Mouse (Mus musculus): ENCODE measurements around the gene Dusp14. TPM values are rescaled to one million over a fixed set of nuclear protein-coding genes. Genes with fewer than 3 reads are reported as not detected.

Gene Dusp14
- polyA plus RNA-seq, 1 experiment from 2014 or later, result 7.6 TPM

DNA sequence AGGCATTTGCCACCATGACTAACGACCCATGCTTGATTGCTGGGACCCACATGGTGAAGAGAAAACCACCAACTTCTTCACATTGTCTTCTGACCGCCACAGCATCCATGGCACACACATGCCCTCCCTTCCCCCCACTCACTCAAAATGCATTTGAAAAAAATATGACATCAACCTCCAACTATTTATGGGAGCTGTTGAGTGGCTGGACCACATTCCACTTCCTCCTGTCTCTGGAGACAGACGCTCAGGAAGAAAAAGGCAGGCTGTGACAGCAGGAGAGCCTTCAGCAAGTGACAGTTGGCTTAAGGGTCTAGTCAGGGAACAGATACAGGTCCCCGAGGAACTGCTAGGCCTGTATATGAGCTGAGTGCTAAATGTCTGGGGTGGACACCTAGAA is 10.8 kb upstream of the Dusp14 start:
- no peak for ATAC-seq (ENCODE audit: low FRiP score, low read depth)
- H3K4me1 ChIP-seq, result no peaks in the 10 kb centered on the region
- no peaks in the 10 kb centered on the region for H3K9me3 ChIP-seq
- no peak overlapping the region for H3K27ac ChIP-seq (replicated peaks)
- H3K4me2 ChIP-seq (replicated peaks), result no peak overlapping the region
- H3K27me3 ChIP-seq, result no peaks in the 10 kb centered on the region
- WGBS, result 89% methylated on average over 4 of the region's 4 CpGs
- peaks cover 26% of the 10 kb centered on the region for H3K36me3 ChIP-seq
- H3K4me3 ChIP-seq, result no peak overlapping the region
- H3K9ac ChIP-seq (replicated peaks), result no peak overlapping the region

DNA sequence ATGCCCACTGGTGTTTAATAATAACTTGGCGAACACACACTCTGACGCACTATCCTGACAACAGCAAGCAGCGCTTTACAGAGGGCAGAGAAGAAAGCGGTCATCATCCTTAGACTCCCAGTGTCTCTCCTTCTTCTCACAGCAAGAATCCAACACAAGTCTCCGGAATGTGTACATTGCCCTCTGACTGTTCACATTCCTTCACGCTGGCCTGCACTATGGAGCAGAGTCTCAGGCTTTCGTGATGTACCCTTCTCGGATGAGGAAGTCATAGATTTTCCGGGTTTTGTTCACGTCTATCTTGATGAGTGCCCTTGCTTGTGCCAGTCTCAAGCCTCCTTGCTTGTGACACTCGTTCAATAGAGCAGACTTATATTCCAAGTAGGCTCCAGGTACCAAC is 10.3 kb upstream of the Dusp14 start:
- H3K4me1 ChIP-seq, result no peaks in the 10 kb centered on the region
- no peak overlapping the region for H3K27ac ChIP-seq (replicated peaks)
- no peaks in the 10 kb centered on the region for H3K9me3 ChIP-seq
- no peak overlapping the region for H3K4me2 ChIP-seq (replicated peaks)
- WGBS, result 92% methylated on average over 11 of the region's 11 CpGs
- no peak overlapping the region for H3K4me3 ChIP-seq
- no peak for ATAC-seq (ENCODE audit: low FRiP score, low read depth)
- H3K27me3 ChIP-seq, result no peaks in the 10 kb centered on the region
- H3K36me3 ChIP-seq, result peaks cover 26% of the 10 kb centered on the region
- H3K9ac ChIP-seq (replicated peaks), result no peak overlapping the region

DNA sequence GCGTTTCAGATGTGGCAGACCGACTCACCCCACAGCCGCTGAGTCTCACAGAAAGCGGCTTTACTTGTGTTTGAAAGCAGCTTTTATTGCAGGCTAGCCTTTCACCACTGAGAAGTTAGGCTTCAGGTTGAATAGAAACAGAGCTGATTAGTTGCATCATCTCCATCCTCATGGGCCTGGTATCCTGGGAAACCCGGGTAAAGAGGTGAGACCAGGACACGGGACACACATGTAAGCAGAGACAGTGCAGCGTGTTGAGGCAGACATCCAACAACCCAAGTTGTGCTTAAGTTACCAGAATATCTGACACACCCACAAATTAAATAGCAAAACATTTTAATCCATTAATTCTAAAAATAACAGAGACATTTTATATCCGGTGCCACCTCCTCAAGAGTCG is 9.5 kb upstream of the Dusp14 start:
- H3K36me3 ChIP-seq, result peaks cover 26% of the 10 kb centered on the region
- H3K27me3 ChIP-seq, result no peaks in the 10 kb centered on the region
- WGBS, result 94% methylated on average over 9 of the region's 9 CpGs
- no peak overlapping the region for H3K4me2 ChIP-seq (replicated peaks)
- no peak for ATAC-seq (ENCODE audit: low FRiP score, low read depth)
- H3K27ac ChIP-seq (replicated peaks), result no peak overlapping the region
- H3K9ac ChIP-seq (replicated peaks), result no peak overlapping the region
- H3K4me1 ChIP-seq, result no peaks in the 10 kb centered on the region
- no peak overlapping the region for H3K4me3 ChIP-seq
- H3K9me3 ChIP-seq, result no peaks in the 10 kb centered on the region

DNA sequence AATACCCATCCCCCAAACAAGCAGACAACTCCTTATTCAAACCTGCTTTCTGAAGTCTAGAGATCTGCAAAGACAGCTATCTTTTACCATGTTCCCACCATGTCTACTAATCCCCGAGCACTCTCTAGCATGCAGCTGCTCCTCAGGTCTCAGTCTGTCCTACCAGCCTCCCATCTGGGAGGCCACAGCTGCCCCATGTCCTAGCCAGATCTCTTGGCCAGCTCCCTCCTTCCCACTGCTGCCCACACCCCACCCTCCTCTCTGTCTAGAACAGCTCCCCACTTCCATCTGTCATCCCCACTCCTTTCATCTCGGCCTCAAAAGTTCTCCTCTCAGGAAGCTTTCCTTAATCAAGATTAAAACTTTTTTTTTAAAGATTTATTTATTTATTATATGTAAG is 7.9 kb upstream of the Dusp14 start:
- H3K4me1 ChIP-seq, result no peaks in the 10 kb centered on the region
- no peak overlapping the region for H3K27ac ChIP-seq (replicated peaks)
- no peak overlapping the region for H3K9ac ChIP-seq (replicated peaks)
- H3K36me3 ChIP-seq, result peaks cover 21% of the 10 kb centered on the region
- H3K9me3 ChIP-seq, result no peaks in the 10 kb centered on the region
- H3K27me3 ChIP-seq, result no peaks in the 10 kb centered on the region
- ATAC-seq (ENCODE audit: low FRiP score, low read depth), result no peak
- no peak overlapping the region for H3K4me3 ChIP-seq
- WGBS, result 86% methylated on average over 2 of the region's 2 CpGs
- H3K4me2 ChIP-seq (replicated peaks), result no peak overlapping the region

DNA sequence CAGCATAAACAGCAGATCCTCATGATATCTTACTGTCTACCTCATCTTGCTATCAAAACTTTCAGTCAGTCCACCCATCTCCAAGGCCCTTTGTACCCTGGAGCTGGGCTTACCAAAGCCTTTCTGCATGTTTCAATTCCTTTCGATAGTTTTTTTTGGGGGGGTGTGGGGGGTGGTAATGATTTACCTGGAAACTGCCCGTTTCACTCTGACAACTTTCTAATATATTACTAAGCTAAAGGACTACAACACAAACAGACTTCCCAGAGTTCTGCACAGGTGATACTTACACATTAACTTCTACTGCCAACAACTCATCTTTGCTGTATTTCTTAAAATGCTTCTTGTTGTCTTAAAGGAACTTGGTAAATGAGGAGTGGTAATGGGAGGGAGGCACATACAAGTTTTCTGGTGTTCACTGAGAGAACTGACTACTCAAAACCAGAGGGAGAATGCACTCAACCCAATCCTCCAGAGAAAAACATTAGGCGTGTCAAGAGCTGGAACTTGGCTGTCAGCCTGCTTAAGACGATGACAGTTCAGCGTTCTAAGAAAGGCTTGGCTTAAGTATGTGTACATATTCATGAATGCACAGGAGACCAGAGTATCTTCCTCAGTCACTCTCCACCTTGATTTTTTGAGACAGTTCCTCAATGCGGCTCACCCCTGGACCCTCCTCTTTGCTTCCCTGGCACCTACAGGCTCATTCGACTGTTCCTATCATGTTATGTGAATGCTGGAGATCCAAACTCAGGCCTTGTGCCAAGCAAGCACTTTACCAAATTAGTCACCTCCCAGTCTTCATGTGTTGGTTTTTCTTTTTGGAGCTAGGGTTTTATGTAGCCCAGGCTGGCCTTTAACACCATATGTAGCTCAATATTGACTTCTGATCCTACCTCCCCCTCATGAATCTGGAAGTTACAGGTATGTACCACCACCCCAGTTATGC is 5.0 kb upstream of the Dusp14 start:
- no peak for ATAC-seq (ENCODE audit: low FRiP score, low read depth)
- H3K4me1 ChIP-seq, result no peaks in the 10 kb centered on the region
- WGBS, result 85% methylated on average over 7 of the region's 7 CpGs
- peaks cover 9% of the 10 kb centered on the region for H3K36me3 ChIP-seq
- H3K27me3 ChIP-seq, result peaks cover 22% of the 10 kb centered on the region
- H3K27ac ChIP-seq (replicated peaks), result no peak overlapping the region
- no peak overlapping the region for H3K4me3 ChIP-seq
- H3K9me3 ChIP-seq, result no peaks in the 10 kb centered on the region
- no peak overlapping the region for H3K4me2 ChIP-seq (replicated peaks)
- H3K9ac ChIP-seq (replicated peaks), result no peak overlapping the region

DNA sequence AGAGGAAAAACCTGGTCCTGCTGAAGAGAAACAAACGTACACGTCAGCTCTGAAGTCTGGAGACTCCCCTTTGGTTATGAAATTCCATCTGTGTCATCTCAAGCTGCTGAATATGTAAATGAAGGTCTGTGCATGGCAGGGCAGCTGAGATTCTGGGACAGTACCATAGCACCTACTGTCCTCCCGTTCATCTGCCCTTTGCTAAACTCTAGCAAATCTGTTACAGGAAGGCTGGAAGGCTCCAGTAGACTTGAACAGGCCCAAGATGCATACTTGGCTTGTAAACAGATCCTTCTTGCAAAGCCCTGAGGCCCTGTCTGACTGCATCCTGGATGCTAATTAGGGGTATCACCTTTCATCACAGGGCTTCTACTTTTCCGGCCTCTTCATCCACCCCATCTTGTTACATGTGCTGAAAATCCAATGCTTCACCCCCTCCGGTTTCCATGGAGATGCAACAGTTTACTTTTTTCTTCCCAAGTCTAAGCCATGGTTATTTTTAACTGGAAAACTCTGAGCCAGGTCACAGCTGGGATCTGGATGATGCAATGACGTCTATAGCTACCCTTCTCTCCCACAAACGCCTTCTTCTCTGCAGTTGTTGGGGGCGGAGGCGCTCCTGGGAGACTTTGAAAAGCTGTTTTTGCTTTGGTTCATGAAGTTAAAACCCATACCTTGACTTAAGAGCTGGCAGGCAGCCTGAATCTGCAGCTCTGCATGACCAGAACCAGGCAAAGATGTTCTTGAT is 4.0 kb upstream of the Dusp14 start:
- H3K27ac ChIP-seq (replicated peaks), result no peak overlapping the region
- no peak overlapping the region; the same call in 1 of the 2 replicates for H3K9ac ChIP-seq (replicated peaks)
- H3K4me2 ChIP-seq (replicated peaks), result no peak overlapping the region
- no peak overlapping the region for H3K4me3 ChIP-seq
- no peak for ATAC-seq (ENCODE audit: low FRiP score, low read depth)
- no peaks in the 10 kb centered on the region for H3K9me3 ChIP-seq
- H3K4me1 ChIP-seq, result 0 out of 2 replicates have a peak, but pooled peaks cover 6% of the 10 kb centered on the region
- no peaks in the 10 kb centered on the region for H3K36me3 ChIP-seq
- peaks cover 32% of the 10 kb centered on the region for H3K27me3 ChIP-seq
- 60% methylated on average over 9 of the region's 9 CpGs for WGBS

DNA sequence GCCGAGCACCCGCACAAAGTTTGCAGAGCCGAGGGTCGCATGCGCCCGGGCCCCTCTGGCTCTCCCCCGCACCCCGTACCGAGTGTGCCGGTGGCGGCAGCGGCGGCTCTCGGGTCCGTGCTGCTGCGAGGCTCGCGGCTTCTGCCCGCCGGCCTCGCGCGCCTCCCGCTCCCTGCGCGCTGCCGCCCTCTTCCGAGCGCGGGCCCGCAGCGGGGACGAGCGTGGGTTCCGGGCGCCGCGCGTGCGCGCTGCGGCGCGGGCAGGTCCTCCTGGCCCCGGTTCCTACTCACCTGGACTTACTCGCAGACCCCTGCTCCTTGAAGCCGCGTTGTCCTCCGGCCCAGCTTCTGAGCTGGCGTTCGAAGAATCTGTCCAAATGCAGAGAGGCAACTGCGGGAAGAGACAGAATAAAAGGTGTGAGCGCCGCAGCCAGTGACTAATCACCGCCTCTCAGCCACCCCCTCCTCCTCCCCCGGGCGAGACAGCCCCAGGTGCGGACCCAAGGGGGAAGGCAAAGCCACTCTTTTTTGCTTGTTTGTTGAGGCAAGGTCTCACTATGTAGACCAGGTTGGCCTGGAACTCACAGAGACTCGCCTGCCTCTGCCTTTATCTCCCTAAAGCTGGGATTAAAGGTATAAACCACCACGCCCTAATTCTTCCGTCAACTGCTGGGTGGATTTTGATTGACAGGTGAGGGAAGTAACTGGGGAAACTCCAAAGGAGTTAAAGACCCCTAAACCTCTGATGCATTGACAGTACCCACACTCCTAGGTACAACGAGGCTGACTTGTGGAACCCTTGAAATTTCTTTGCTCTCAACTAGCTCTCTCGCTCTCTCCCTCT is 649 bp downstream of the Dusp14 start:
- Histone ChIP-seq H3K4me3 (peak overlapping the region; percentile 70), H3K27ac (replicated peaks) (no peak overlapping the region), H3K36me3 (no peaks in the 10 kb centered on the region), H3K9ac (replicated peaks) (peak overlapping the region; percentile 59), H3K4me1 (peaks cover 24% of the 10 kb centered on the region; the same call in 1 of the 2 replicates), H3K4me2 (replicated peaks) (peak overlapping the region; percentile 90), H3K9me3 (no peaks in the 10 kb centered on the region), H3K27me3 (peaks cover 55% of the 10 kb centered on the region)
- 2% methylated on average over 62 of the region's 63 CpGs for WGBS
- peak; percentile 62 for ATAC-seq (ENCODE audit: low FRiP score, low read depth)

DNA sequence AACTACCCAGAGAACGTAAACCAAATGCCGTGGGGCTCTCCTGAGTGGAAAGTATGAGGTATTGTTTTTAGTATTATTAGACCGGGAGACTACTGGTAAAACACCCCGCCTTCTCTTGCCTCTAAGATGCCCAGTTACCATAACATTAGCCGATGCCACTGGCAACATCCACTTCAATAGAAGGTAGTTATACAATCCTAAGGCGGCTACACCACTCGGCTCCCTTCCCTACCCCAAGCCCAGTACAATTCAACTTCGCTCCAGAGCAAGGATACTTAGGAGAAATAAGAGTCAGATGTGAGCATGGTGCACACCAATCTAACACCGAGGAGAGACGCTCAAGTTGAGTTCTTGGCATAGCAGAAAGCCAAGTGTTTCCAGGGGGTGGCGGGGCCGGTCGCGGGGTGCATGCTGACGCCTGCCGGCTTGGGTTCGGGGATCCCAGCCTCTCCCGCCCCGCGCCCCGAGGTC is 1.3 kb downstream of the Dusp14 start:
- Histone ChIP-seq H3K9me3 (no peaks in the 10 kb centered on the region), H3K4me3 (peak overlapping the region; percentile 70), H3K27me3 (peaks cover 55% of the 10 kb centered on the region), H3K4me1 (peaks cover 24% of the 10 kb centered on the region; the same call in 1 of the 2 replicates), H3K9ac (replicated peaks) (peak overlapping the region; percentile 59), H3K4me2 (replicated peaks) (peak overlapping the region; percentile 90), H3K27ac (replicated peaks) (no peak overlapping the region), H3K36me3 (no peaks in the 10 kb centered on the region)
- ATAC-seq (ENCODE audit: low FRiP score, low read depth), result 0 out of 2 replicates have a peak, but pooled peaks have one; percentile 16
- WGBS, result under 1% methylated on average over 21 of the region's 21 CpGs

DNA sequence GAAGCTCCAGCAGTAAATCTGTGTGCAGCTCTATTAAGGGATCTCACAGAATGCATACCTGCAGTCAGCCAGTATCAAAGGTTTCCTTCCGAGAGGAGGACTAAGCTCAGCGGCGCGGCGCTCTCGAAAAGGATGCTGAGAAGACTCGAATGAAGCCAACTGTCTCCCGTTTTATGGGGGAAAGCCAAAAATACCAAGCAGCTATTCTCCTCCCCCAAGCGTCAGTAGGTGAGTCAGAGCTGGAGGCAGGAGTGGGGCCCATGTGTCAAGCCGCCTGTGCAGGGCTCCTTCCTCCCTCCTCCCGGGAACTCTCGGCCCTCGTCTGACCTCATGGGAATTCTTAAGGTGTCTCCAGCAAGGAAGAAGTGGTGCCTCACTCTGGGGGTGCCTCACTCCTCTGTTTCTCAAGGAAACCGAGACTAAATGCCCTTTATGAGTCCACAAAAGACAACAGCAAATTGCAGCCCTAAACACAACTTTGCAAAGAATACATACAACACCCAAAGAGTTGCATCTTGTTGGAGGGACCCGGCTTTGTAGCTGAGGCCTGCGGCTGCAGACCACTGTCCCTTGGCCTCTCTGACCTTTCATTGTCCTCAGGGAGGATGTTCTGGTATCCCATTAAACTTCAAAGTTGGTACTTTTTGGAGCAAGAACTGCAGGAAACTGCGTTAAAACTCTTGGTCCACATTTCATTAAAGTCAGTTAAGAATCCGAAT is 2.0 kb downstream of the Dusp14 start:
- WGBS, result 6% methylated on average over 18 of the region's 18 CpGs

DNA sequence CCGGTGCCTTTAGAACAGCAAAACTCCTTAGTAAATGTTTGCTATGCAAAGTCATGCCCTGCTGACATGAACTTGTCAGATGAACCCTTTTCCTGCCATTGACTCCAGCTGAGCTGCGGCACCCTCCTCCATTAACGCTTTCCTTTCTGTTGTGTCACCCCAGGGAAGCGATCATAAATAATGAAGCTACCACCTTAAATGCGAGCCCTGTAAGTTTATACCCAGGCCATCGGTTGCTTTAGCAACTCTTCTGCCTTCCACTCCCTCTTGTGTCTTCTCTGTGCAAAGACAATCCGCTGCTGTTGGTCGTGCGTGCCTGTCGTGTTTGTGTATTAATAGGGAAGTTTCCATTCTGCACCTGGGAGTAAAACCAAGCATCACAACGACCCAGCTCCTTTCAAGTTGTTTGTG is 3.0 kb downstream of the Dusp14 start:
- Histone ChIP-seq H3K4me3 (no peak overlapping the region), H3K9ac (replicated peaks) (no peak overlapping the region), H3K27me3 (peaks cover 52% of the 10 kb centered on the region), H3K4me1 (peaks cover 24% of the 10 kb centered on the region; the same call in 1 of the 2 replicates), H3K9me3 (no peaks in the 10 kb centered on the region), H3K36me3 (no peaks in the 10 kb centered on the region), H3K4me2 (replicated peaks) (no peak overlapping the region; the same call in 1 of the 2 replicates), H3K27ac (replicated peaks) (no peak overlapping the region)
- ATAC-seq (ENCODE audit: low FRiP score, low read depth), result no peak
- WGBS, result 11% methylated on average over 11 of the region's 11 CpGs

More for the DNA sequence above, 2.0 kb downstream of the Dusp14 start:
- peak overlapping the region; percentile 90 for H3K4me2 ChIP-seq (replicated peaks)
- H3K27ac ChIP-seq (replicated peaks), result no peak overlapping the region
- H3K4me1 ChIP-seq, result peaks cover 24% of the 10 kb centered on the region; the same call in 1 of the 2 replicates
- H3K9ac ChIP-seq (replicated peaks), result no peak overlapping the region
- peak overlapping the region; percentile 70 for H3K4me3 ChIP-seq
- peaks cover 55% of the 10 kb centered on the region for H3K27me3 ChIP-seq
- no peaks in the 10 kb centered on the region for H3K36me3 ChIP-seq
- ATAC-seq (ENCODE audit: low FRiP score, low read depth), result no peak
- H3K9me3 ChIP-seq, result no peaks in the 10 kb centered on the region
